ENCODE assay signal across 8 mouse cellular contexts in genomic region chr5:135904259-135904658, GRCm38 (mm10). TPM values are rescaled to one million over a fixed set of nuclear protein-coding genes. Genes with fewer than 3 reads are reported as not detected.
DNase-seq lines count a peak whose midpoint lies in the region; ATAC-seq and TF ChIP-seq lines count a peak whose summit lies in the region.
"Had no signal": no experiment of that assay in that cellular context is flagged by ENCODE, and none has a peak within 500 bp of the region (broad histone marks: within the 10 kb centered on the region; RNA-seq: fewer than 3 reads in every experiment).

No protein-coding gene starts in this region.

- H3K4me2 ChIP-seq in liver, embryonic 11.5 days = peak overlapping the region; percentile 72; the same call in 1 of the 2 replicates
- H3K4me2 ChIP-seq in forebrain, embryonic 12.5 days = peak overlapping the region; percentile 65
- H3K4me2 ChIP-seq in intestine, embryonic 14.5 days (ENCODE audit: low read length) = peak overlapping the region; percentile 78

- H3K9ac ChIP-seq in liver, embryonic 11.5 days (ENCODE audit: low read depth, low read length) = no peak overlapping the region; the same call in 1 of the 2 replicates
- H3K9ac ChIP-seq in forebrain, embryonic 12.5 days = no peak overlapping the region
- H3K9ac ChIP-seq in intestine, embryonic 14.5 days (ENCODE audit: low read length) = peak overlapping the region; percentile 46; the same call in 1 of the 2 replicates

- no peak for DNase-seq in liver, embryonic 11.5 days (ENCODE audit: low spot score)
- no peak for DNase-seq in liver
- DNase-seq in intestine, embryonic 14.5 days (ENCODE audit: low spot score) = no peak
- DNase-seq in cerebellum, adult 9-11 months = no peak

- H3K36me3 ChIP-seq in liver, embryonic 11.5 days (ENCODE audit: control insufficient read depth, insufficient read depth, low read length) = peaks cover 13% of the 10 kb centered on the region
- peaks cover 27% of the 10 kb centered on the region for H3K36me3 ChIP-seq in forebrain, embryonic 12.5 days (replicated peaks)
- H3K36me3 ChIP-seq in intestine, embryonic 14.5 days (ENCODE audit: control insufficient read depth, insufficient read depth, low read length) = peaks cover 30% of the 10 kb centered on the region

- 59% methylated on average over 5 of the region's 5 CpGs for WGBS in liver, embryonic 11.5 days
- 65% methylated on average over 5 of the region's 5 CpGs for WGBS in forebrain, embryonic 12.5 days
- 65% methylated on average over 5 of the region's 5 CpGs for WGBS in intestine, embryonic 14.5 days
- WGBS in olfactory bulb, adult 2 months = 46% methylated on average over 5 of the region's 5 CpGs

- H3K27me3 ChIP-seq in liver, embryonic 11.5 days (replicated peaks; ENCODE audit: control insufficient read depth, insufficient read depth, low read length) = no peaks in the 10 kb centered on the region
- H3K27me3 ChIP-seq in forebrain, embryonic 12.5 days = no peaks in the 10 kb centered on the region
- no peaks in the 10 kb centered on the region for H3K27me3 ChIP-seq in intestine, embryonic 14.5 days (replicated peaks; ENCODE audit: control insufficient read depth, insufficient read depth, low read length)
- H3K27me3 ChIP-seq: Patski had no signal

- H3K4me1 ChIP-seq in liver, embryonic 11.5 days (replicated peaks; ENCODE audit: control insufficient read depth, insufficient read depth, low read length) = peaks cover 3% of the 10 kb centered on the region
- H3K4me1 ChIP-seq in forebrain, embryonic 12.5 days = peaks cover 29% of the 10 kb centered on the region
- no peaks in the 10 kb centered on the region for H3K4me1 ChIP-seq in intestine, embryonic 14.5 days (replicated peaks; ENCODE audit: control insufficient read depth, insufficient read depth, low read length)
- peaks cover 23% of the 10 kb centered on the region for H3K4me1 ChIP-seq in olfactory bulb, adult 2 months (ENCODE audit: control insufficient read depth, insufficient read depth, low read length)

- H3K4me3 ChIP-seq in liver, embryonic 11.5 days (ENCODE audit: low read depth, low read length) = no peak overlapping the region
- no peak overlapping the region for H3K4me3 ChIP-seq in forebrain, embryonic 12.5 days (replicated peaks)
- peak overlapping the region; percentile 43; the same call in 1 of the 2 replicates for H3K4me3 ChIP-seq in intestine, embryonic 14.5 days (ENCODE audit: low read depth, low read length)
- H3K4me3 ChIP-seq in olfactory bulb, adult 2 months (ENCODE audit: insufficient read depth, low read depth, low read length) = no peak overlapping the region

- no peak overlapping the region for H3K27ac ChIP-seq in liver, embryonic 11.5 days (ENCODE audit: low read depth, low read length)
- 0 out of 2 replicates have a peak overlapping the region, but pooled peaks have one; percentile 74 for H3K27ac ChIP-seq in forebrain, embryonic 12.5 days
- no peak overlapping the region for H3K27ac ChIP-seq in intestine, embryonic 14.5 days (ENCODE audit: low read depth)
- peak overlapping the region; percentile 99; the same call in 1 of the 2 replicates for H3K27ac ChIP-seq in olfactory bulb, adult 2 months (ENCODE audit: insufficient read depth, low read depth, low read length)

- H3K9me3 ChIP-seq in liver, embryonic 11.5 days (ENCODE audit: control insufficient read depth, low read length) = no peaks in the 10 kb centered on the region
- no peaks in the 10 kb centered on the region for H3K9me3 ChIP-seq in forebrain, embryonic 12.5 days
- no peaks in the 10 kb centered on the region for H3K9me3 ChIP-seq in intestine, embryonic 14.5 days (ENCODE audit: control insufficient read depth, low read length)

- ATAC-seq in liver, embryonic 11.5 days (replicated peaks; ENCODE audit: low FRiP score) = 0 out of 2 replicates have a peak, but pooled peaks have one; percentile 17
- ATAC-seq in forebrain, embryonic 12.5 days (ENCODE audit: low FRiP score) = no peak
- no peak for ATAC-seq in intestine, embryonic 14.5 days (replicated peaks; ENCODE audit: low FRiP score, low TSS enrichment, low read depth)
- ATAC-seq in cerebellum, adult (ENCODE audit: insufficient number of reproducible peaks, low FRiP score, low TSS enrichment) = no peak

- no peak for TF ChIP-seq CTCF in olfactory bulb, adult 2 months (IDR thresholded peaks at IDR 0.05; ENCODE audit: insufficient read depth, low read depth, low read length)

- no peak for TF ChIP-seq POLR2A in olfactory bulb, adult 2 months (IDR thresholded peaks at IDR 0.05; ENCODE audit: insufficient read depth, low read depth, low read length)

RNA-seq across cellular contexts. Expression of gene Hspb1, which starts 16.5 kb away (rescaled TPM):
- 11.8 and 22.1 TPM in 2 replicates for polyA plus RNA-seq in liver, embryonic 11.5 days (2014; fragmentation: Nextera tagmentation; extraction: Ambion mirVana)
- 7.8 and 10.7 TPM in 2 replicates for polyA plus RNA-seq in forebrain, embryonic 12.5 days (2016; fragmentation: Nextera tagmentation; extraction: Ambion mirVana)
- polyA plus RNA-seq in intestine, embryonic 14.5 days (2014; fragmentation: Nextera tagmentation; extraction: Ambion mirVana) = 79.9 and 81.7 TPM in 2 replicates
- polyA plus RNA-seq in olfactory bulb, adult 2 months (2012; ENCODE audit: insufficient read depth, insufficient read length, low replicate concordance, missing spikeins) = not detected in 2 replicates

RNA-seq across cellular contexts. Expression of gene Ywhag, which starts 30.2 kb away (rescaled TPM):
- 97.3 and 99.8 TPM in 2 replicates for polyA plus RNA-seq in liver, embryonic 11.5 days (2014; fragmentation: Nextera tagmentation; extraction: Ambion mirVana)
- 410 and 460 TPM in 2 replicates for polyA plus RNA-seq in forebrain, embryonic 12.5 days (2016; fragmentation: Nextera tagmentation; extraction: Ambion mirVana)
- 93.3 and 95.7 TPM in 2 replicates for polyA plus RNA-seq in intestine, embryonic 14.5 days (2014; fragmentation: Nextera tagmentation; extraction: Ambion mirVana)
- polyA plus RNA-seq in olfactory bulb, adult 2 months (2012; ENCODE audit: insufficient read depth, insufficient read length, low replicate concordance, missing spikeins) = 235 and 282 TPM in 2 replicates

Comparison
In these comparisons a context has a peak if more than half of its experiments do, and no peak if none do; other contexts are left out.
1. H3K27ac ChIP-seq: peak in forebrain, embryonic 12.5 days (single experiment) and olfactory bulb, adult 2 months (single experiment); none in liver, embryonic 11.5 days (single experiment) and intestine, embryonic 14.5 days (single experiment).
2. Peak in every context shown above with its lines, with median percentiles within 50 percentile points of each other: H3K4me2 ChIP-seq.